Mouse (Mus musculus) small intestine, adult 2 months (tissue): ENCODE results near the gene H3f3a.

ENCODE experiments used
- CTCF ChIP-seq: fragments of 200-500 bp; IDR thresholded peaks from 2 replicates; pipeline ENCODE4 v1.5.1; 2012; ENCODE audit warnings: low read depth, mild to moderate bottlenecking, control low read depth, inconsistent platforms, low read length, moderate library complexity, mixed read lengths; ENCODE audit not compliant: insufficient replicate concordance, insufficient read length; ENCODE audit errors: extremely low read depth
- POLR2A ChIP-seq: fragments of 200-500 bp; IDR thresholded peaks from 2 replicates; pipeline ENCODE4 v1.6.1; 2012; ENCODE audit warnings: low read depth, mild to moderate bottlenecking, control low read depth, inconsistent platforms, low read length, moderate library complexity

DNA sequence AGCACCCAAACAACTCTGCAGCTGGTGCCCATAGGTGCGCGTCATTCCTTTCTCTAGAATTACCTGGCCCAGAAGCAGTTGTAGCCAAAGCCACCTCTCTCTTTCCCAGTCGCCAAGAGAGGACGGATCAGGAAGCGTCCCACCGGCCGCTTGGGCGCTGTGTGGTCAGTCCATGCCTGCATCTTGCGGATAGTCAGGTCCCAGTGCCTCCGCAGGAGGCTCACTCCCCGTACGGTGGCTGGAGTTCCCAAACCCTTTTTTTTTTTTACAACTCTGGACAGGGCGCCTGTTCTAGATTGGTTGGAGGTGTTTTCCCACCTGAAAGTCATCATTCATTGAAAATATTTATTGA, 35.4 kb downstream of the H3f3a start:
- TF ChIP-seq CTCF, result no peak
- TF ChIP-seq POLR2A, result 0 out of 2 replicates have a peak, but pooled peaks have one; percentile 35
